Mouse (Mus musculus): ENCODE measurements around the gene Celf6. TPM values are rescaled to one million over a fixed set of nuclear protein-coding genes. Genes with fewer than 3 reads are reported as not detected.

The Celf6 gene
- polyA plus RNA-seq, 1 experiment from 2014 or later, result 0.05 TPM

DNA sequence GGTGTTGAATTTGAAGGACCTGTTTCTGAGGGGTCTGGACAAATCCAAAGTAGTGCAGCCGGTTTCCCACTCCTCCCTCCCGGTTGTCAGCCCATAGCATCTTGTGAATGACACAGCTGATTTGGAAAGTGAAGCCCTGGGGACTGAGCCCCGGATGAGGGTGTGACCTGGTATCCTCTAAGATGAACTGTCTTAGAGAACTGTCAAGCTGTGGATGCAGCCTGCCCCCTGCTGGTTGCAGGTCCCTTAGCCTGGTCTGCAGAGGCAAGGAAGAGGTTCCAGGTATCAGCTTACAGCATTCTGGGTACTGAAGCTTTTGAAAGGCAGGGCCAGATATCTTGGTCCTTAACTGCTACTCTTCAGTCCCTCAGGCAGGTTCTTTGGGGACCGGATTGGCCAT lies 12.1 kb upstream of the Celf6 start:
- Histone ChIP-seq H3K36me3 (ENCODE audit: control insufficient read depth, insufficient read depth) (0 out of 2 replicates have a peak, but pooled peaks cover 3% of the 10 kb centered on the region), H3K27ac (ENCODE audit: low read length) (no peak overlapping the region), H3K9me3 (replicated peaks; ENCODE audit: control insufficient read depth, low read length) (no peaks in the 10 kb centered on the region), H3K4me1 (ENCODE audit: control insufficient read depth, low read depth, low read length) (no peaks in the 10 kb centered on the region), H3K27me3 (ENCODE audit: control insufficient read depth, insufficient read depth, low read depth, low read length) (peaks cover 6% of the 10 kb centered on the region; the same call in 1 of the 2 replicates), H3K4me2 (ENCODE audit: low read depth, low read length) (no peak overlapping the region), H3K4me3 (ENCODE audit: low read depth, low read length) (no peak overlapping the region), H3K9ac (ENCODE audit: low read depth, low read length) (no peak overlapping the region)
- 14% methylated on average over 4 of the region's 4 CpGs for WGBS (ENCODE audit: insufficient replicate concordance)
- peak; percentile 59; the same call in 1 of the 2 replicates for ATAC-seq (ENCODE audit: low read depth)

DNA sequence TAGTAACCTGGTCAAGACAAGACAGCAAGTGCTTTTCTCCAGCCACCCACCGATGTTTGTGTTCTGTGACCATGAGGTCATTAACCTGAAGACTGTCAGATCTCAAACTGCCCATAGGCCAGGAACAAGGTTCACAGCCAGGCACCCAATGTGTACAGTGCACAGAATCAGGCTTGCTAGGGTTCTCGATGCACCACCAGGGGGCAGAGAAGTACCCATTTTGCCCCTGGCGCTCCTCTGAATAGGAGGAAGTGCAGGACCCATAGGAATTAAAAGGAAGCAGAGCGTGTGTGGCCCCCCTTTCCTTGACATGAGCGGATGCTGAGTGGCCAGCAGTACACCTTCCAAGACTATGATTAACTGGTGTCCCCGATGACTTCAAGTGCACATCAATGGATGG lies 10.6 kb upstream of the Celf6 start:
- no peaks in the 10 kb centered on the region for H3K9me3 ChIP-seq (replicated peaks; ENCODE audit: control insufficient read depth, low read length)
- no peak overlapping the region for H3K4me2 ChIP-seq (ENCODE audit: low read depth, low read length)
- WGBS (ENCODE audit: insufficient replicate concordance), result 13% methylated on average over 6 of the region's 6 CpGs
- ATAC-seq (ENCODE audit: low read depth), result 0 out of 2 replicates have a peak, but pooled peaks have one; percentile 47
- H3K4me3 ChIP-seq (ENCODE audit: low read depth, low read length), result no peak overlapping the region
- H3K27me3 ChIP-seq (ENCODE audit: control insufficient read depth, insufficient read depth, low read depth, low read length), result peaks cover 6% of the 10 kb centered on the region; the same call in 1 of the 2 replicates
- H3K36me3 ChIP-seq (ENCODE audit: control insufficient read depth, insufficient read depth), result no peaks in the 10 kb centered on the region
- H3K4me1 ChIP-seq (ENCODE audit: control insufficient read depth, low read depth, low read length), result no peaks in the 10 kb centered on the region
- no peak overlapping the region for H3K27ac ChIP-seq (ENCODE audit: low read length)
- no peak overlapping the region for H3K9ac ChIP-seq (ENCODE audit: low read depth, low read length)

GRCm38 (mm10) chr9:59571852-59572251 lies 5.9 kb upstream of the Celf6 start:
- no peak overlapping the region for H3K9ac ChIP-seq (ENCODE audit: low read depth, low read length)
- H3K4me1 ChIP-seq (ENCODE audit: control insufficient read depth, low read depth, low read length), result no peaks in the 10 kb centered on the region
- 53% methylated on average over 2 of the region's 2 CpGs for WGBS (ENCODE audit: insufficient replicate concordance)
- H3K9me3 ChIP-seq (replicated peaks; ENCODE audit: control insufficient read depth, low read length), result no peaks in the 10 kb centered on the region
- no peak overlapping the region for H3K4me2 ChIP-seq (ENCODE audit: low read depth, low read length)
- no peaks in the 10 kb centered on the region for H3K36me3 ChIP-seq (ENCODE audit: control insufficient read depth, insufficient read depth)
- ATAC-seq (ENCODE audit: low read depth), result no peak
- peaks cover 15% of the 10 kb centered on the region for H3K27me3 ChIP-seq (ENCODE audit: control insufficient read depth, insufficient read depth, low read depth, low read length)
- no peak overlapping the region for H3K27ac ChIP-seq (ENCODE audit: low read length)
- no peak overlapping the region for H3K4me3 ChIP-seq (ENCODE audit: low read depth, low read length)

DNA sequence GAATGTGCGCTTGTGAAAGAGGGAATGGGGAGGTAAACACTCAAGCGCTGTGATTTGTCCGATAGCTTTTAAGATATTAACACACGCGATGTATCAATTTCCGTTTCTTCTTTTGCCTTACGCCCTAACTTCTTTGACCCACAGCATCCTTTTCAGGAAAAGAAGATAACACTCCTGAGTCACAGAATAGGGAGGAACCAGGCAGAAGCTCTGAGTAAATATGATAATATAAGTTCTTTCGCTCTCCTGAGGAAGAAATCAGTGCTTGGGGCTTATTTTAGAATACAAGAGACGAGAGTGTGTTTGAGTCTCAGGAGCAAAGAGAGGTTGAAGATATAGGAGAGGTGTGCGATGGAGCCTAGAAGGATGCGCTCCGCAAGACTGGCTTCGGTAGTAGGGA lies 316 bp upstream of the Celf6 start:
- H3K9ac ChIP-seq (ENCODE audit: low read depth, low read length), result no peak overlapping the region
- peaks cover 59% of the 10 kb centered on the region for H3K27me3 ChIP-seq (ENCODE audit: control insufficient read depth, insufficient read depth, low read depth, low read length)
- H3K4me3 ChIP-seq (ENCODE audit: low read depth, low read length), result peak overlapping the region; percentile 60
- peaks cover 14% of the 10 kb centered on the region for H3K4me1 ChIP-seq (ENCODE audit: control insufficient read depth, low read depth, low read length)
- H3K9me3 ChIP-seq (replicated peaks; ENCODE audit: control insufficient read depth, low read length), result no peaks in the 10 kb centered on the region
- peak overlapping the region; percentile 90 for H3K4me2 ChIP-seq (ENCODE audit: low read depth, low read length)
- no peak for ATAC-seq (ENCODE audit: low read depth)
- no peaks in the 10 kb centered on the region for H3K36me3 ChIP-seq (ENCODE audit: control insufficient read depth, insufficient read depth)
- H3K27ac ChIP-seq (ENCODE audit: low read length), result no peak overlapping the region
- 12% methylated on average over 13 of the region's 13 CpGs for WGBS (ENCODE audit: insufficient replicate concordance)

DNA sequence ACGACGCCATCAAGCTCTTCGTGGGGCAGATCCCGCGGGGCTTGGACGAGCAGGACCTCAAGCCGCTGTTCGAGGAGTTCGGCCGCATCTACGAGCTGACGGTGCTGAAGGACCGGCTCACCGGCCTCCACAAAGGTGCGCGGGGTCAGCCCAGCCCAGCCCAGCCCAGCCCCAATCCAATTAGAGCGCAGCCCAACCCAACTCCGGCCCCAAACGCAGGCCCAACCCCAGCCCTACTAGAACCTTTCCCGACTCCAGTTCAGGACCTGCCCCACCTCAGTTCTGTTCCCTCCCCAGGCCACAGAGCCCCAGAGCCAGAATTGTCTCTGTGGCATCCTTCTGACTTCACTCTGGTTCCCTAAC lies 769 bp downstream of the Celf6 start:
- H3K27me3 ChIP-seq (ENCODE audit: control insufficient read depth, insufficient read depth, low read depth, low read length), result peaks cover 63% of the 10 kb centered on the region
- no peak overlapping the region for H3K9ac ChIP-seq (ENCODE audit: low read depth, low read length)
- no peaks in the 10 kb centered on the region for H3K9me3 ChIP-seq (replicated peaks; ENCODE audit: control insufficient read depth, low read length)
- H3K27ac ChIP-seq (ENCODE audit: low read length), result no peak overlapping the region
- peak overlapping the region; percentile 60 for H3K4me3 ChIP-seq (ENCODE audit: low read depth, low read length)
- H3K4me1 ChIP-seq (ENCODE audit: control insufficient read depth, low read depth, low read length), result peaks cover 14% of the 10 kb centered on the region
- WGBS (ENCODE audit: insufficient replicate concordance), result 2% methylated on average over 16 of the region's 20 CpGs
- ATAC-seq (ENCODE audit: low read depth), result no peak
- H3K4me2 ChIP-seq (ENCODE audit: low read depth, low read length), result peak overlapping the region; percentile 90
- H3K36me3 ChIP-seq (ENCODE audit: control insufficient read depth, insufficient read depth), result no peaks in the 10 kb centered on the region

DNA sequence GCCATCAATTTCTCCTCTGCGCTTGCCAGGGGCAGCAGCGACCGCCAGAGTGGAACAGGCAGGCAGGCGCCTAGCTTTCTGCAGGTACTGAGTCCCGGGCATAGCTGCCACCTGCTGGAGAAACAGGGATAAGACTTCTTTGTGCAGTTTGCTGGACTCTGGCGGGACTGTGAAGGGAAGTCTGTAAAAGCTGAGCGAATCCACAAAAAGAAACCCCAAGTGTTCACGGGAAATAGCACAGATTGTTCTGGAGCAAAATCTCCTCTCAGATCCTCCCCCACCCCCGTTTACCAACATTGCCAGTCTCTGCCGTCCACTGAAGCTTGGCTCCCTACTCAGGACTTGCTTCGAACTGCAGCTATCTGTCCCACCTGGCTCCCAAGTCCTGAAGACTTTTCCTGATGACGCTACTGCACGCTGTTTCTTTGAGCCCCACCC lies 7.2 kb downstream of the Celf6 start:
- no peaks in the 10 kb centered on the region for H3K9me3 ChIP-seq (replicated peaks; ENCODE audit: control insufficient read depth, low read length)
- peak overlapping the region; percentile 17; the same call in 1 of the 2 replicates for H3K4me3 ChIP-seq (ENCODE audit: low read depth, low read length)
- WGBS (ENCODE audit: insufficient replicate concordance), result 3% methylated on average over 13 of the region's 13 CpGs
- no peaks in the 10 kb centered on the region for H3K36me3 ChIP-seq (ENCODE audit: control insufficient read depth, insufficient read depth)
- H3K4me2 ChIP-seq (ENCODE audit: low read depth, low read length), result peak overlapping the region; percentile 20; the same call in 1 of the 2 replicates
- H3K9ac ChIP-seq (ENCODE audit: low read depth, low read length), result no peak overlapping the region
- H3K27ac ChIP-seq (ENCODE audit: low read length), result no peak overlapping the region
- no peaks in the 10 kb centered on the region for H3K4me1 ChIP-seq (ENCODE audit: control insufficient read depth, low read depth, low read length)
- peaks cover 78% of the 10 kb centered on the region for H3K27me3 ChIP-seq (ENCODE audit: control insufficient read depth, insufficient read depth, low read depth, low read length)
- ATAC-seq (ENCODE audit: low read depth), result no peak

GRCm38 (mm10) chr9:59588252-59588651 lies 10.5 kb downstream of the Celf6 start:
- WGBS (ENCODE audit: insufficient replicate concordance), result 44% methylated on average over 5 of the region's 5 CpGs

DNA sequence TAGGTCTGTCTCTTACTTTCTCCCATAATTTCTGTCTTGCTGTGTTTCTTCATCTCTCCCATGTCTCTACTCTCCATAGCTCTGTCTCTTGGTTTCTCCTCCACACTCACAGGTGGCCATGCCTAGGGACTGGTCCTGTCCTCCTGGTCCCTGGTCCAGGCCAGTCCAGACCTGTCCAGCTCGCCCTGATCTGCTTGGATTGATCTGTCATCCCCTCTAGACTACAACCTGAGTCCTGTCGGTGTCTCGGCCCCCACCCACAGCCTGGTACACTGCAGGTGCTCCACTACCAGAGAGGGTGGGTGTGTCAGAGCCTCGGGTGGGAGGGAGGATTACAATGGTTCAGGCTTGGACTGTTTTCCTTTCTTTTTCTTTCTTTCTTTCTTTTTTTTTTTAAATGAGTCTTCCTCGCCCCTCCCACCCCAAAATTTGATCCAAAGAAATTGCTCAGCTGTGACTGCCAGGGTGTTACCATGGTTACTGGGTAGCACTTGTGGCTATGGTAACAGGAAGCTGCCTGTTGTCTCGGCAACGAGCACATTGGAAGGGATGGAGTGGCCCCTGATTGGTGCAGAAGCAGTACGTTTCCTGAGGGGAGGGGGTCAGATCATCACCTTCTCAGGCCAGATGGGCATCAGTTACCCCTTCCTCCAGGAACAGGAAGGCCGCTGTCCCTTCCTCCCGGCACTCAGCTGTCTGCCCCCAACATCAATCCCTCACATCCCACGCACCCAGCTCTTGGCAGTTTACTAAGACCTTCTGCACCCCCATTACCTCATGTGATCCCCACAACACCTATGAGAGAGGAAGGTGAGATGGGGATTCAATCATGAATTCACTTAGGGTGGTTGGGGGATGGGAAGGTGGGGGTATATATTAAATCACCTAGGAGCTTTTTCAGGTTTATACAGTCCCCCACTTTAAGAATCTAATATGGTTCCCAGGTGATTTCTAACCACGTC lies 11.3 kb downstream of the Celf6 start:
- Histone ChIP-seq H3K27me3 (ENCODE audit: control insufficient read depth, insufficient read depth, low read depth, low read length) (peaks cover 64% of the 10 kb centered on the region), H3K4me2 (ENCODE audit: low read depth, low read length) (no peak overlapping the region), H3K9ac (ENCODE audit: low read depth, low read length) (no peak overlapping the region), H3K9me3 (replicated peaks; ENCODE audit: control insufficient read depth, low read length) (no peaks in the 10 kb centered on the region), H3K4me1 (ENCODE audit: control insufficient read depth, low read depth, low read length) (no peaks in the 10 kb centered on the region), H3K36me3 (ENCODE audit: control insufficient read depth, insufficient read depth) (no peaks in the 10 kb centered on the region), H3K27ac (ENCODE audit: low read length) (no peak overlapping the region), H3K4me3 (ENCODE audit: low read depth, low read length) (no peak overlapping the region)
- no peak for ATAC-seq (ENCODE audit: low read depth)
- 34% methylated on average over 12 of the region's 12 CpGs for WGBS (ENCODE audit: insufficient replicate concordance)

More at GRCm38 (mm10) chr9:59588252-59588651, 10.5 kb downstream of the Celf6 start:
- Histone ChIP-seq H3K9me3 (replicated peaks; ENCODE audit: control insufficient read depth, low read length) (no peaks in the 10 kb centered on the region), H3K36me3 (ENCODE audit: control insufficient read depth, insufficient read depth) (no peaks in the 10 kb centered on the region), H3K4me1 (ENCODE audit: control insufficient read depth, low read depth, low read length) (no peaks in the 10 kb centered on the region), H3K4me2 (ENCODE audit: low read depth, low read length) (no peak overlapping the region), H3K27me3 (ENCODE audit: control insufficient read depth, insufficient read depth, low read depth, low read length) (peaks cover 70% of the 10 kb centered on the region), H3K27ac (ENCODE audit: low read length) (no peak overlapping the region), H3K9ac (ENCODE audit: low read depth, low read length) (no peak overlapping the region), H3K4me3 (ENCODE audit: low read depth, low read length) (no peak overlapping the region)
- ATAC-seq (ENCODE audit: low read depth), result no peak

Data from liver, embryonic 16.5 days (tissue).